Mouse (Mus musculus) embryonic fibroblast, embryonic 13.5 days (primary cell): Measurements from ENCODE around the gene Scube2.

Experiments
- CTCF ChIP-seq: IDR thresholded peaks from 2 replicates; pipeline ENCODE4 v1.5.1; 2011; ENCODE audit warnings: mild to moderate bottlenecking, control low read depth, low read length, moderate library complexity, borderline replicate concordance; ENCODE audit not compliant: insufficient read depth
- POLR2A ChIP-seq: IDR thresholded peaks from 2 replicates; pipeline ENCODE4 v1.6.1; 2011; ENCODE audit warnings: low read depth, mild to moderate bottlenecking, control low read depth, low read length, moderate library complexity

GRCm38 (mm10) chr7:109799168-109799567 is 66.3 kb downstream of the Scube2 start:
- TF ChIP-seq CTCF (no peak), POLR2A (no peak)
